Mouse (Mus musculus) ES-E14 (cell line): ENCODE data around the gene Klf4.

ENCODE experiments used
- CHD2 ChIP-seq: IDR thresholded peaks from 2 replicates; pipeline ENCODE4 v1.6.1; 2014; ENCODE audit warnings: mild to moderate bottlenecking, low read depth, low read length, inconsistent platforms
- HCFC1 ChIP-seq: IDR thresholded peaks from 2 replicates; pipeline ENCODE4 v1.6.1; 2012; ENCODE audit warnings: low read length, inconsistent platforms, borderline replicate concordance; ENCODE audit not compliant: insufficient read depth
- MAFK ChIP-seq: IDR thresholded peaks from 2 replicates; pipeline ENCODE4 v1.6.1; 2014; ENCODE audit warnings: mild to moderate bottlenecking, low read depth, low read length, inconsistent platforms; ENCODE audit not compliant: insufficient read depth
- ZC3H11A ChIP-seq: IDR thresholded peaks from 2 replicates; pipeline ENCODE4 v1.6.1; 2012; ENCODE audit warnings: low read depth, mild to moderate bottlenecking, inconsistent platforms, low read length, borderline replicate concordance
- ZNF384 ChIP-seq: IDR thresholded peaks from 2 replicates; pipeline ENCODE4 v1.6.1; 2012; ENCODE audit warnings: low read depth, low read length, inconsistent platforms

- TF ChIP-seq HCFC1 (no peak), ZNF384 (no peak), CHD2 (no peak), ZC3H11A (no peak), MAFK (no peak)
Measured at GRCm38 (mm10) chr4:55541654-55542053, 9.4 kb upstream of the Klf4 start.
